Comparison of ENCODE assay signal across 19 mouse cellular contexts in the genomic region with DNA sequence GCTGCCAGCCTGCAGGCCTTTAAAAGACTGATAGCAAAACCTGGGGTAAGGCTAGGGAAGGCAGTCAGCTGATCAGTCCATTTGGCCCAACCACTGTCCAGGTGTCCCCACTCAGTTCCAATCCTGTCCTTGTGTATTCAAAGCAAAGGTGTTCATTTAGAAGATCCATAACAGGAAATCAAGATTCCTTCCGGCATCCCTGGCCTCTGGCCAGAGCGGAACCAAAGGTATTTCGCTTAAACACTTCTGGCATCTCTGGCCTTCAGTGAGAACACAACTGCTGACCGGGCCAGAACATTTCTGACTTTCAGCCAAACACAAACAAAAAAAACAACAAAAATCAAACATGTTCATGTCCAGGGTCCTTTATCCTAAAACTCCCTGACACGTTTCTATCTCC.
DNase-seq lines count a peak whose midpoint lies in the region; ATAC-seq and TF ChIP-seq lines count a peak whose summit lies in the region.
"Had no signal": no experiment of that assay in that cellular context is flagged by ENCODE, and none has a peak within 500 bp of the region (broad histone marks: within the 10 kb centered on the region; RNA-seq: fewer than 3 reads in every experiment).

No protein-coding gene starts in this region.

- intact Hi-C loops in heart, adult 2 months (cut with DNase I): loop anchor here (1.0 to 5.0 kb wide), 4 partner anchors 85 to 414 kb away; partner anchors contain the start of gene Ptch1

- no peaks in the 10 kb centered on the region for H3K27me3 ChIP-seq in heart, adult 2 months (ENCODE audit: control insufficient read depth, insufficient read depth, low read length)
- H3K27me3 ChIP-seq in heart, embryonic 12.5 days (replicated peaks): no peaks in the 10 kb centered on the region
- H3K27me3 ChIP-seq in lung, embryonic 14.5 days (ENCODE audit: insufficient read depth, low read length): no peaks in the 10 kb centered on the region
- no peaks in the 10 kb centered on the region for H3K27me3 ChIP-seq in liver, postnatal 0 days (ENCODE audit: insufficient read depth, low read length)
- H3K27me3 ChIP-seq: neural tube, embryonic 12.5 days had no signal

- 30% methylated on average over 5 of the region's 5 CpGs for WGBS in heart, adult 2 months
- WGBS in heart, embryonic 12.5 days: 58% methylated on average over 5 of the region's 5 CpGs
- WGBS in lung, embryonic 14.5 days: 51% methylated on average over 5 of the region's 5 CpGs
- WGBS in liver, postnatal 0 days (ENCODE audit: insufficient replicate concordance): 72% methylated on average over 5 of the region's 5 CpGs

- TF ChIP-seq POLR2A in heart, adult 2 months (IDR thresholded peaks at IDR 0.05; ENCODE audit: insufficient read depth, low read depth, low read length): no peak

- no peak for TF ChIP-seq CTCF in heart, adult 2 months (IDR thresholded peaks at IDR 0.05)
- no peak for TF ChIP-seq CTCF in lung, embryonic 14.5 days (IDR thresholded peaks at IDR 0.05; ENCODE audit: low read depth)
- no peak for TF ChIP-seq CTCF in liver, postnatal 0 days (IDR thresholded peaks at IDR 0.05; ENCODE audit: low read depth)

- peak; percentile 73 to 79 for DNase-seq in heart, adult 2 months
- DNase-seq in lung, embryonic 14.5 days: no peak
- DNase-seq in lung, adult 18-20 months: no peak
- peak; percentile 16 for DNase-seq in gastrocnemius, postnatal 10 days
- DNase-seq in skeletal muscle tissue, adult 2 months (ENCODE audit: low read depth, low spot score): peak; percentile 37
- DNase-seq in liver, postnatal 0 days: no peak
- DNase-seq: B cell, adult 2 months; cerebellum, adult 9-10 months; embryo, embryonic 11 days; forebrain, postnatal 0 days; layer of hippocampus, postnatal 36 days; spleen, adult 18-20 months had no signal

- no peak for ATAC-seq in heart, embryonic 12.5 days (ENCODE audit: insufficient number of reproducible peaks, low FRiP score)
- ATAC-seq in lung, embryonic 14.5 days (ENCODE audit: insufficient read depth): no peak
- ATAC-seq in frontal cortex, adult (ENCODE audit: low TSS enrichment): no peak
- no peak for ATAC-seq in liver, postnatal 0 days
- ATAC-seq: forebrain, postnatal 0 days; midbrain, embryonic 16.5 days had no signal

- H3K9ac ChIP-seq in heart, adult 2 months (ENCODE audit: low read depth, low read length): no peak overlapping the region
- no peak overlapping the region for H3K9ac ChIP-seq in heart, embryonic 12.5 days
- H3K9ac ChIP-seq in lung, embryonic 14.5 days: no peak overlapping the region
- no peak overlapping the region for H3K9ac ChIP-seq in liver, postnatal 0 days (replicated peaks)
- H3K9ac ChIP-seq: forebrain, postnatal 0 days; heart, embryonic 13.5 days; hindbrain, embryonic 15.5 days; neural tube, embryonic 12.5 days had no signal

- H3K4me1 ChIP-seq in heart, adult 2 months (ENCODE audit: control insufficient read depth, insufficient read depth, low read length): peaks cover 11% of the 10 kb centered on the region
- H3K4me1 ChIP-seq in heart, embryonic 12.5 days (replicated peaks): peaks cover 39% of the 10 kb centered on the region
- H3K4me1 ChIP-seq in lung, embryonic 14.5 days (ENCODE audit: insufficient read depth): peaks cover 43% of the 10 kb centered on the region
- no peaks in the 10 kb centered on the region for H3K4me1 ChIP-seq in liver, postnatal 0 days (ENCODE audit: insufficient read depth)

- peak overlapping the region; percentile 58 for H3K27ac ChIP-seq in heart, adult 2 months
- H3K27ac ChIP-seq in heart, embryonic 12.5 days (ENCODE audit: poor library complexity, severe bottlenecking): no peak overlapping the region
- peak overlapping the region; percentile 78; the same call in 1 of the 2 replicates for H3K27ac ChIP-seq in lung, embryonic 14.5 days (ENCODE audit: low read depth)
- no peak overlapping the region for H3K27ac ChIP-seq in liver, postnatal 0 days (ENCODE audit: low read depth)
- H3K27ac ChIP-seq: hindbrain, embryonic 15.5 days; neural tube, embryonic 12.5 days had no signal

- no peaks in the 10 kb centered on the region for H3K79me2 ChIP-seq in heart, adult 2 months (replicated peaks; ENCODE audit: control insufficient read depth, insufficient read depth, low read length)

- no peaks in the 10 kb centered on the region for H3K36me3 ChIP-seq in heart, adult 2 months (ENCODE audit: control insufficient read depth, insufficient read depth, low read length)
- no peaks in the 10 kb centered on the region for H3K36me3 ChIP-seq in heart, embryonic 12.5 days
- H3K36me3 ChIP-seq in lung, embryonic 14.5 days (ENCODE audit: insufficient read depth): no peaks in the 10 kb centered on the region
- H3K36me3 ChIP-seq in liver, postnatal 0 days (replicated peaks; ENCODE audit: insufficient read depth, low read length): no peaks in the 10 kb centered on the region
- H3K36me3 ChIP-seq: heart, embryonic 13.5 days; hindbrain, embryonic 15.5 days; neural tube, embryonic 12.5 days had no signal

- TF ChIP-seq EP300 in heart, adult 2 months (IDR thresholded peaks at IDR 0.05; ENCODE audit: insufficient read depth, low read depth, low read length): peak; percentile 82
- no peak for TF ChIP-seq EP300 in liver, postnatal 0 days (IDR thresholded peaks at IDR 0.05; ENCODE audit: low read depth)

- no peaks in the 10 kb centered on the region for H3K9me3 ChIP-seq in heart, embryonic 12.5 days (replicated peaks)
- no peaks in the 10 kb centered on the region for H3K9me3 ChIP-seq in lung, embryonic 14.5 days (ENCODE audit: low read depth, low read length)
- no peaks in the 10 kb centered on the region for H3K9me3 ChIP-seq in liver, postnatal 0 days (ENCODE audit: low read length)
- H3K9me3 ChIP-seq: heart, embryonic 13.5 days; hindbrain, embryonic 15.5 days; neural tube, embryonic 12.5 days had no signal

- no peak overlapping the region for H3K4me2 ChIP-seq in heart, embryonic 12.5 days
- no peak overlapping the region for H3K4me2 ChIP-seq in lung, embryonic 14.5 days
- H3K4me2 ChIP-seq in liver, postnatal 0 days (ENCODE audit: low read depth, low read length): no peak overlapping the region
- H3K4me2 ChIP-seq: heart, embryonic 13.5 days; hindbrain, embryonic 15.5 days; neural tube, embryonic 12.5 days had no signal

- H3K4me3 ChIP-seq in heart, adult 2 months: no peak overlapping the region
- no peak overlapping the region for H3K4me3 ChIP-seq in heart, embryonic 12.5 days
- no peak overlapping the region for H3K4me3 ChIP-seq in lung, embryonic 14.5 days (ENCODE audit: low read depth, low read length)
- H3K4me3 ChIP-seq in liver, postnatal 0 days (ENCODE audit: low read depth, low read length): no peak overlapping the region
- H3K4me3 ChIP-seq: erythroblast, embryonic 14.5 days; heart, embryonic 13.5 days; hindbrain, embryonic 15.5 days; neural tube, embryonic 12.5 days had no signal

Comparison
In these comparisons a context has a peak if more than half of its experiments do, and no peak if none do; other contexts are left out.
1. H3K27ac ChIP-seq: peak in heart, adult 2 months (single experiment) and lung, embryonic 14.5 days (single experiment); none in heart, embryonic 12.5 days (single experiment) and liver, postnatal 0 days (single experiment).
2. DNase-seq: peak in heart, adult 2 months (2 of 2), gastrocnemius, postnatal 10 days (single experiment) and skeletal muscle tissue, adult 2 months (single experiment); none in lung, embryonic 14.5 days (single experiment), lung, adult 18-20 months (0 of 2) and liver, postnatal 0 days (single experiment).